Mouse (Mus musculus) olfactory bulb, adult 2 months (tissue): ENCODE data around the gene Pts.

ENCODE experiments used
- CTCF ChIP-seq: fragments of 200-500 bp; IDR thresholded peaks from 2 replicates; pipeline ENCODE4 v1.5.1; 2012; ENCODE audit warnings: low read depth, mild to moderate bottlenecking, low read length, moderate library complexity; ENCODE audit not compliant: insufficient read depth
- POLR2A ChIP-seq: fragments of 200-500 bp; IDR thresholded peaks from 2 replicates; pipeline ENCODE4 v1.6.1; 2012; ENCODE audit warnings: mild to moderate bottlenecking, low read depth, low read length, moderate library complexity; ENCODE audit not compliant: insufficient read depth

DNA sequence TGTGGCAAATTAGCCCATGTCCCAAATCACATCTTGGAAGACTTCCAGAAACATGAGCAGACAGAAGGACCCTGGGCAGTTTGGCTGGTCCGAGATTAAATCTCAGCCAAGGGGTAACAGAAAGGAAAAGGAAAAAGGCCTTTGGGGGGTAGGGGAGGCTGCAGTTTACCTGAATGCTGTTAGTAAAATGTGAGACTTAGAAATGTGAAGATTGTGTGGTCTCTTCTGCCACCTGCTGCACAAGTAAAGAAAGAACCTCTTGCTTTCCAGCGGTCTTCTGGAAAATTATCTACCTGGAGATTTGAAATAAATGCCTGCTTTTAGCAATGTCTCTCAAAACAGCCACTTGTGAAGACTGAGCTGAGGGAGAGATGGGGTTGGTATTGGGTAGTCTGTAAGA lies 2.4 kb upstream of the Pts start:
- TF ChIP-seq CTCF (no peak), POLR2A (no peak)
